Mouse (Mus musculus) thymus, adult 2 months (tissue): ENCODE results near the gene Klkb1.

Experiments
- CTCF ChIP-seq: fragments of 200-500 bp; IDR thresholded peaks from 2 replicates; pipeline ENCODE4 v1.5.1; 2012; ENCODE audit warnings: mild to moderate bottlenecking, control low read depth, low read length, moderate library complexity, borderline replicate concordance; ENCODE audit not compliant: control insufficient read depth, poor library complexity, insufficient read depth; ENCODE audit errors: extremely low read depth
- POLR2A ChIP-seq: fragments of 200-500 bp; IDR thresholded peaks from 2 replicates; pipeline ENCODE4 v1.6.1; 2012; ENCODE audit warnings: mild to moderate bottlenecking, low read length, control low read depth, moderate library complexity; ENCODE audit not compliant: control insufficient read depth, poor library complexity, insufficient read depth; ENCODE audit errors: extremely low read depth

GRCm38 (mm10) chr8:45233256-45233655 is 61.4 kb downstream of the Klkb1 start:
- no peak for TF ChIP-seq CTCF
- no peak for TF ChIP-seq POLR2A
